Mouse (Mus musculus) lung, adult 2 months (tissue): ENCODE data around the gene Stk32c.

Experiments
- CTCF ChIP-seq: fragments of 200-500 bp; IDR thresholded peaks from 2 replicates; pipeline ENCODE4 v1.5.1; 2011; ENCODE audit warnings: mild to moderate bottlenecking, low read length, control low read depth; ENCODE audit not compliant: insufficient read depth
- POLR2A ChIP-seq: fragments of 200-500 bp; IDR thresholded peaks from 2 replicates; pipeline ENCODE4 v1.6.1; 2011; ENCODE audit warnings: low read depth, mild to moderate bottlenecking, control low read depth, low read length, borderline replicate concordance; ENCODE audit errors: extremely low read depth

- no peak for TF ChIP-seq CTCF
- TF ChIP-seq POLR2A, result no peak
These were observed 8.7 kb upstream of the Stk32c start for GRCm38 (mm10) chr7:139221856-139222255.
